Mouse (Mus musculus): ENCODE measurements around the gene Klhdc10. TPM values are rescaled to one million over a fixed set of nuclear protein-coding genes. Genes with fewer than 3 reads are reported as not detected.
"Not testable (repeated sequence)": the region's sequence is repeated elsewhere in the genome, so short reads cannot be mapped to it uniquely, and the experiment has no call there.

The Klhdc10 gene
- total RNA-seq (2015) (14.5 and 16.4 TPM in 2 replicates), total RNA-seq (2017) (35.3 and 40.8 TPM in 2 replicates)

GRCm38 (mm10) chr6:30401308-30402015 lies at the start of gene Klhdc10:
TSS of gene Klhdc10 (plus strand) at chr6:30401868.
- ATAC-seq (ENCODE audit: poor library complexity, severe bottlenecking), result peak; percentile 94

- ATAC-seq (ENCODE audit: poor library complexity, severe bottlenecking), result no peak
Observed at GRCm38 (mm10) chr6:30352762-30353161, 48.9 kb upstream of the Klhdc10 start.

GRCm38 (mm10) chr6:30353661-30354060 lies 48.0 kb upstream of the Klhdc10 start:
- no peak for ATAC-seq (ENCODE audit: poor library complexity, severe bottlenecking)

- peak; percentile 72 for ATAC-seq (ENCODE audit: poor library complexity, severe bottlenecking)
Observed at GRCm38 (mm10) chr6:30354760-30355159, 46.9 kb upstream of the Klhdc10 start.

GRCm38 (mm10) chr6:30355701-30356100 lies 46.0 kb upstream of the Klhdc10 start:
- ATAC-seq (ENCODE audit: poor library complexity, severe bottlenecking), result no peak

GRCm38 (mm10) chr6:30356161-30356560 lies 45.5 kb upstream of the Klhdc10 start:
- ATAC-seq (ENCODE audit: poor library complexity, severe bottlenecking), result no peak

GRCm38 (mm10) chr6:30356680-30357079 lies 45.0 kb upstream of the Klhdc10 start:
- no peak for ATAC-seq (ENCODE audit: poor library complexity, severe bottlenecking)

GRCm38 (mm10) chr6:30357561-30358177 lies 44.0 kb upstream of the Klhdc10 start:
- peak; percentile 92 for ATAC-seq (ENCODE audit: poor library complexity, severe bottlenecking)

- no peak for ATAC-seq (ENCODE audit: poor library complexity, severe bottlenecking)
Observed at GRCm38 (mm10) chr6:30359762-30360509, 41.7 kb upstream of the Klhdc10 start.

GRCm38 (mm10) chr6:30363808-30364207 lies 37.9 kb upstream of the Klhdc10 start:
- ATAC-seq (ENCODE audit: poor library complexity, severe bottlenecking), result 0 out of 2 replicates have a peak, but pooled peaks have one; percentile 18

GRCm38 (mm10) chr6:30369291-30369690 lies 32.4 kb upstream of the Klhdc10 start:
- no peak for ATAC-seq (ENCODE audit: poor library complexity, severe bottlenecking)

- ATAC-seq (ENCODE audit: poor library complexity, severe bottlenecking), result no peak
Observed at GRCm38 (mm10) chr6:30372627-30373369, 28.9 kb upstream of the Klhdc10 start.

GRCm38 (mm10) chr6:30374731-30375510 lies 26.7 kb upstream of the Klhdc10 start:
- no peak for ATAC-seq (ENCODE audit: poor library complexity, severe bottlenecking)

GRCm38 (mm10) chr6:30375791-30376190 lies 25.9 kb upstream of the Klhdc10 start:
- no peak for ATAC-seq (ENCODE audit: poor library complexity, severe bottlenecking)

GRCm38 (mm10) chr6:30381116-30381515 lies 20.6 kb upstream of the Klhdc10 start:
- ATAC-seq (ENCODE audit: poor library complexity, severe bottlenecking), result no peak

GRCm38 (mm10) chr6:30390271-30390670 lies 11.4 kb upstream of the Klhdc10 start:
- ATAC-seq (ENCODE audit: poor library complexity, severe bottlenecking), result not testable (repeated sequence)

- ATAC-seq (ENCODE audit: poor library complexity, severe bottlenecking), result peak; percentile 100
Observed at GRCm38 (mm10) chr6:30390714-30391697, 10.7 kb upstream of the Klhdc10 start, which contains the start of gene Zc3hc1. TSS of gene Zc3hc1 (minus strand) at chr6:30391028.

GRCm38 (mm10) chr6:30391996-30392395 lies 9.7 kb upstream of the Klhdc10 start:
- ATAC-seq (ENCODE audit: poor library complexity, severe bottlenecking), result no peak

- no peak for ATAC-seq (ENCODE audit: poor library complexity, severe bottlenecking)
Observed at GRCm38 (mm10) chr6:30400146-30400545, 1.5 kb upstream of the Klhdc10 start.
